Mouse (Mus musculus): ENCODE measurements at regions not wholly inside any gene's neighbourhood (a gene's known extent, or its start where the extent isn't known, plus 50 kb on each side); places are given as distances from the start of the nearest gene placed in this dataset.

- no peak for DNase-seq
Measured at GRCm38 (mm10) chr9:88073579-88073978, 253.4 kb upstream of the Nt5e start.

GRCm38 (mm10) chr9:88082931-88083479 is 244.0 kb upstream of the Nt5e start:
- no peak for DNase-seq

GRCm38 (mm10) chr9:88085181-88085816 is 241.7 kb upstream of the Nt5e start:
- no peak for DNase-seq

GRCm38 (mm10) chr9:88085866-88086265 is 241.1 kb upstream of the Nt5e start:
- no peak for DNase-seq

- no peak for DNase-seq
Measured at GRCm38 (mm10) chr9:88091781-88092527, 235.0 kb upstream of the Nt5e start.

- no peak for DNase-seq
Measured at GRCm38 (mm10) chr9:88092561-88092960, 234.4 kb upstream of the Nt5e start.

- no peak for DNase-seq
Measured at GRCm38 (mm10) chr9:88113094-88113493, 213.9 kb upstream of the Nt5e start.

- no peak for DNase-seq
Measured at GRCm38 (mm10) chr9:88120536-88120935, 206.5 kb upstream of the Nt5e start.

GRCm38 (mm10) chr9:88120963-88121570 is 205.9 kb upstream of the Nt5e start:
- no peak for DNase-seq

- no peak for DNase-seq
Measured at GRCm38 (mm10) chr9:88124322-88125005, 202.5 kb upstream of the Nt5e start.

- no peak for DNase-seq
Measured at GRCm38 (mm10) chr9:88163025-88163780, 163.8 kb upstream of the Nt5e start.

GRCm38 (mm10) chr9:88177575-88178254 is 149.3 kb upstream of the Nt5e start:
- no peak for DNase-seq

- DNase-seq = no peak
Measured at GRCm38 (mm10) chr9:88181189-88181994, 145.6 kb upstream of the Nt5e start.

GRCm38 (mm10) chr9:88207378-88207777 is 119.6 kb upstream of the Nt5e start:
- DNase-seq = no peak

- no peak for DNase-seq
Measured at GRCm38 (mm10) chr9:88208022-88208421, 119.0 kb upstream of the Nt5e start.

- DNase-seq = no peak
Measured at GRCm38 (mm10) chr9:88214758-88215157, 112.2 kb upstream of the Nt5e start.

- no peak for DNase-seq
Measured at GRCm38 (mm10) chr9:88220360-88220759, 106.6 kb upstream of the Nt5e start.

- no peak for DNase-seq
Measured at GRCm38 (mm10) chr9:88221276-88221675, 105.7 kb upstream of the Nt5e start.

- DNase-seq = peak; percentile 9 to 10
Measured at GRCm38 (mm10) chr9:88221850-88222353, 105.1 kb upstream of the Nt5e start.

- DNase-seq = no peak
Measured at GRCm38 (mm10) chr9:88237126-88237525, 89.9 kb upstream of the Nt5e start.

GRCm38 (mm10) chr9:88238346-88238745 is 88.7 kb upstream of the Nt5e start:
- no peak for DNase-seq
